Mouse (Mus musculus): ENCODE results near the gene Mapkapk2. TPM values are rescaled to one million over a fixed set of nuclear protein-coding genes. Genes with fewer than 3 reads are reported as not detected.

Gene Mapkapk2
- polyA plus RNA-seq, 1 experiment, result 1.3 TPM

DNA sequence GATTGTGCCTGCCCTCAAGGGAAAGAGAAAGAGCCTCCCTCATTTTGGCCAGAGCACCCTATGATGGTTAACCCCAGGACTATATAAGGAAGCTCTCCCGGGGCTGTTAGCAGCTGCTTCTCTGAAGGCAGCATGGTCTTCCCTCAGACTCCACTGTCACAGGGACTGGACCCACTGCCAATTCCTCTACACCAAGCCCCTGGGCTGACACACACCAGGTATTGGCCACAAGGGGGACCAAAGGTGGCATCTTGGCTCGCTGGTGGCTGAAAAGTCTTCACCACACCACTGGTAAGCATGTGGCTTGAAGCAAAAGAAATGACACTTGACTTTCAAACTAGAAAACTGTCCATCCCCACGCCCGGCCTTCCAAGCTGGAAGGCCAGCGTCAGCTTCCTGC, 47.0 kb downstream of the Mapkapk2 start:
- Histone ChIP-seq H3K9me3 (ENCODE audit: control insufficient read depth, low read length) (no peaks in the 10 kb centered on the region), H3K36me3 (ENCODE audit: control insufficient read depth) (peaks cover 20% of the 10 kb centered on the region), H3K4me3 (replicated peaks) (no peak overlapping the region), H3K27me3 (ENCODE audit: control insufficient read depth) (no peaks in the 10 kb centered on the region), H3K4me1 (ENCODE audit: control insufficient read depth) (no peaks in the 10 kb centered on the region)
- TF ChIP-seq GATA1 (IDR thresholded peaks at IDR 0.05; ENCODE audit: low read length), result no peak
- TF ChIP-seq TAL1 (IDR thresholded peaks at IDR 0.05; ENCODE audit: low read length), result no peak

DNA sequence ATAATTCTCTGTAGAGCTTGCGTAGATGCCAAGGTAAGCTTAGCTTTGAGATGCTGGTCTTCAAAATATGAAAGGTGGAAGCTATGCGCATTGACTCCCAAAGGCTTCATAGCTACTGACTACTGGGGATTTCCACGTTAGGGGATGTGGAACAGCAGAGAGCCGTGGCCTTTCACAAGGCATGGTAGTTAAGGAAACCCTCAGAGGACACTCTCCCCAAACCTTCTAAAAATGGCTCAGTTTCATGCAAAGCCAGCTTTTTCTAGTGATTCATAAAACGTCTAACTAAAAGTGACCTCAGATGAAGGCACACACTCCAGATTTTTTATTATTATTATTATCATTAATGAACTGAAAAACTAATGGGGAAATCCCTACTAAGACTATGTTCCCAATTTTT, 47.6 kb downstream of the Mapkapk2 start:
- H3K27me3 ChIP-seq (ENCODE audit: control insufficient read depth), result no peaks in the 10 kb centered on the region
- H3K4me3 ChIP-seq (replicated peaks), result no peak overlapping the region
- TF ChIP-seq GATA1 (IDR thresholded peaks at IDR 0.05; ENCODE audit: low read length), result no peak
- no peak for TF ChIP-seq TAL1 (IDR thresholded peaks at IDR 0.05; ENCODE audit: low read length)
- H3K4me1 ChIP-seq (ENCODE audit: control insufficient read depth), result no peaks in the 10 kb centered on the region
- no peaks in the 10 kb centered on the region for H3K9me3 ChIP-seq (ENCODE audit: control insufficient read depth, low read length)
- peaks cover 14% of the 10 kb centered on the region for H3K36me3 ChIP-seq (ENCODE audit: control insufficient read depth)

DNA sequence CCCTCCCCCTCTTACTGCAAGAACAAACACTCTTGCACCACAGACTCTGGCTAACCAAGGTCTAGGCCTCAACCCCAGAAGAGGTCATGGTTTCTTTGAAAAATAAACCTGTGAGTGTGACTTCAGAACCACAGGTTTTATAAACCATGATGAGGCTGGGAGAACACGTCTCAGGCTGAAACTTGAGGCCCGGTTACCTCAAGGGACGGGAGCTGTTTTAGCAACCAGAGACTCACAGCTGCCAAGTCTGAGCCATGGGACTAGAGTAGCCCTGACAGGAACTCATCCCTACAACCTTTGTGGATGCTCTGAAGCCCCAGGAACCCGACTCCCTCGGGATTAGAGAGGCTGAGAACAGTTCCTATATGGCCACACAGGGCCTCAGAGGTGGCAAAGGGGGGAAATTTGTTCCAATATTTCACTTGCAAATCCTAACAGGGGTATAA, 48.2 kb downstream of the Mapkapk2 start:
- Histone ChIP-seq H3K27me3 (ENCODE audit: control insufficient read depth) (no peaks in the 10 kb centered on the region), H3K4me3 (replicated peaks) (no peak overlapping the region), H3K9me3 (ENCODE audit: control insufficient read depth, low read length) (no peaks in the 10 kb centered on the region), H3K36me3 (ENCODE audit: control insufficient read depth) (peaks cover 7% of the 10 kb centered on the region), H3K4me1 (ENCODE audit: control insufficient read depth) (no peaks in the 10 kb centered on the region)
- TF ChIP-seq GATA1 (IDR thresholded peaks at IDR 0.05; ENCODE audit: low read length), result no peak
- TF ChIP-seq TAL1 (IDR thresholded peaks at IDR 0.05; ENCODE audit: low read length), result no peak

DNA sequence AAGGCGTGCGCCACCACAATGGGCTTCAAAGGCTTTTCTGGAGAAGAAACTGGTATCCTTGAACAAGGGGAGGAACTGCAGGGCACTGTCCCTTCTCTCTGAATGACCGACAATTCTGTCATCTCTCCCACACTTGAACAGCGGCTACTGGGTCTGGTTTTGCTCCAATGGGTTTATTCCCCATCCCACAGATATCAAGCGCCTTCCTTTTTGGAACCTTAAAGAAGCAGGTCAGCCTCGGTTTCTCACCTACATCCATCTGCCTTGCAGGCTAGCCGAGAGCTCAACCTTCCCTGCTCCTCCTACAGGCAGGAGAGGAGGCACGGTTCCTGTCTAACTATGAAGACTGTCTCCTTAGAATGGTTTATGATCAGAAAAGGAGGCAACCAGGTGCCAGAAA, 48.7 kb downstream of the Mapkapk2 start:
- no peaks in the 10 kb centered on the region for H3K4me1 ChIP-seq (ENCODE audit: control insufficient read depth)
- H3K27me3 ChIP-seq (ENCODE audit: control insufficient read depth), result no peaks in the 10 kb centered on the region
- H3K4me3 ChIP-seq (replicated peaks), result no peak overlapping the region
- H3K36me3 ChIP-seq (ENCODE audit: control insufficient read depth), result peaks cover 3% of the 10 kb centered on the region; the same call in 1 of the 2 replicates
- no peak for TF ChIP-seq TAL1 (IDR thresholded peaks at IDR 0.05; ENCODE audit: low read length)
- TF ChIP-seq GATA1 (IDR thresholded peaks at IDR 0.05; ENCODE audit: low read length), result no peak
- H3K9me3 ChIP-seq (ENCODE audit: control insufficient read depth, low read length), result no peaks in the 10 kb centered on the region

DNA sequence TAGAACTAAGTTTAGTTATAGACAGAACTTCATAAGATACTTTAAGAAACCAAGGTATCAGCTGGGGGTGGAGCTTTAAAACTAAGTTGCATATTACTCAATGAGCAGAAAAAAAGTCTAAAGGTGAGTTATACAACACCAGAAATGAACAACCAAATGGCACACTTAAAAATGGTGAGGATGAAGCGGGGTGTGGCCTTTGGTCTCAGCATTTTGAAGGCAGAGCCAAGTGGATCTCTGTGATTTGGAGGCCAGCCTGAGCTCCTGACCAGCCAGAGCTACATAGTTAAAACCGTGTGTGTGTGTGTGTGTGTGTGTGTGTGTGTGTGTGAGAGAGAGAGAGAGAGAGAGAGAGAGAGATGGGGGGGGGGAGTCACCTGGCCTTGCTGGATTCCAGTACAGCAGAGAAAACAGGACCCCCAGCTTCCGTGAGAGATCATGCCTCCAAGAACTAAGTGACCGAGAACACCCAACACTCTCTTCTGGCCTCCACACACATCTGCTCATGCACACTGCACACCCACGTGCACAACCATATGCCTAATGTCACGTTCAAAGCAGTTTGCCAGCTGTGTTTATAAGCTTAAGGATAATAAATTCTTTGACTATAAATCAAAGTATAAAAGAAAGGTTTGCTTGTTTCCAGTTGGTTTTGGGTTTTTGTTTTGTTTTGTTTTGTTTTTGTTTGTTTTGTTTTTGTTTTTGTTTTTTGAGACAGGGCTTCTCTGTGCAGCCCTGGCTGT, 49.3 kb downstream of the Mapkapk2 start:
- Histone ChIP-seq H3K9me3 (ENCODE audit: control insufficient read depth, low read length) (no peaks in the 10 kb centered on the region), H3K4me3 (replicated peaks) (no peak overlapping the region), H3K27me3 (ENCODE audit: control insufficient read depth) (no peaks in the 10 kb centered on the region), H3K36me3 (ENCODE audit: control insufficient read depth) (no peaks in the 10 kb centered on the region; the same call in 1 of the 2 replicates), H3K4me1 (ENCODE audit: control insufficient read depth) (no peaks in the 10 kb centered on the region)
- TF ChIP-seq TAL1 (IDR thresholded peaks at IDR 0.05; ENCODE audit: low read length), result no peak

DNA sequence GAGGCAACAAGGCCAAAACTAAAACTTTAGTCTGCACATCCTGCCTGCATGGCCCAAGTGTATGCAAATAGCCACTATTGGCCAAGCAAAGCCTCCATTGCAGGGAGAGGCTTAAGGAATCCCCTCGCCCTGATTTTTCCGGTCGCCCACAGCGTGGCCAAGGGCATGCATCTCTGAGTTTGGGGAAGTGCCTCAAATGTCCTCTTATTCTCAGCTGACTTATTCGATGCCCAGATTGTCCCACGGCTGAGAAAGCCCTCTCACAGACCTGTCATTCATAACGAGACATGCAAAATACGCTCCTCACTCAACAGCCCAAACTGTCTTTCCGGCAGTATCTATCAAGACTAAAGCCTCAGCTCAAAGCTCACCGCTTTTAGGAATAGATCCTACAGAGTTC, 51.0 kb downstream of the Mapkapk2 start:
- Histone ChIP-seq H3K4me1 (ENCODE audit: control insufficient read depth) (no peaks in the 10 kb centered on the region), H3K4me3 (replicated peaks) (no peak overlapping the region), H3K36me3 (ENCODE audit: control insufficient read depth) (no peaks in the 10 kb centered on the region), H3K9me3 (ENCODE audit: control insufficient read depth, low read length) (no peaks in the 10 kb centered on the region), H3K27me3 (ENCODE audit: control insufficient read depth) (no peaks in the 10 kb centered on the region)
- TF ChIP-seq GATA1 (IDR thresholded peaks at IDR 0.05; ENCODE audit: low read length), result no peak
- TF ChIP-seq TAL1 (IDR thresholded peaks at IDR 0.05; ENCODE audit: low read length), result no peak

DNA sequence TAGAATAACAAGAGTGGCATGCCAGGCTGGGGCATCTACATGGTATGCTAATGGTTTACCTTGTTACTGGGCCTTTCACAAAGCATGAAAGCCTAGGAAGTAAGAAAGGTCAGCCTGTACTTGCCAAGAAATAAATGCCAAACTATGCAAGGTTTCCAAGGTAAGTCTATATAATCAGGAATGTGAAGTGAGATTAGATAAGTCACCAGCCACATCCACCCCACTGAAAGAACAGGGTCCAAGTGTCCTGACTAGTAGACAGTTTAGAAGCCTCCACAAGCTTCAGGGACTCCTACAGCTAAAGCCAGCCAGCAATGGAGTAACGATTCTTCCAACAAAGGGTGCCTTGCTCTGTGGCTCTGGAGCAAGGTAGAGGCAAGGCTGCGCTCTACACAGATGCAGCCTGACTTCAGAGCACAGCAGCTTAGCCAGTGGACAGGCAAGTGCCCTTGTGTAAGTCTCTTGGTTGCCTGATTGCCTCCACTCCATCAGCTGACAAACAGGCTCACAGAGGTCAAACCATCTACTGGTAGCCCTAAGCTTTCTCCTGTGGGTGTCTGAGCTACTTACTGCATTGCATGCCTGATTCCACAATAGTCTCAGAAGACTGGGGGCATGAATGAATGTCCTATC, 51.8 kb downstream of the Mapkapk2 start:
- H3K9me3 ChIP-seq (ENCODE audit: control insufficient read depth, low read length), result no peaks in the 10 kb centered on the region
- no peaks in the 10 kb centered on the region for H3K27me3 ChIP-seq (ENCODE audit: control insufficient read depth)
- no peaks in the 10 kb centered on the region for H3K4me1 ChIP-seq (ENCODE audit: control insufficient read depth)
- no peaks in the 10 kb centered on the region for H3K36me3 ChIP-seq (ENCODE audit: control insufficient read depth)
- TF ChIP-seq GATA1 (IDR thresholded peaks at IDR 0.05; ENCODE audit: low read length), result no peak
- no peak for TF ChIP-seq TAL1 (IDR thresholded peaks at IDR 0.05; ENCODE audit: low read length)
- no peak overlapping the region for H3K4me3 ChIP-seq (replicated peaks)

DNA sequence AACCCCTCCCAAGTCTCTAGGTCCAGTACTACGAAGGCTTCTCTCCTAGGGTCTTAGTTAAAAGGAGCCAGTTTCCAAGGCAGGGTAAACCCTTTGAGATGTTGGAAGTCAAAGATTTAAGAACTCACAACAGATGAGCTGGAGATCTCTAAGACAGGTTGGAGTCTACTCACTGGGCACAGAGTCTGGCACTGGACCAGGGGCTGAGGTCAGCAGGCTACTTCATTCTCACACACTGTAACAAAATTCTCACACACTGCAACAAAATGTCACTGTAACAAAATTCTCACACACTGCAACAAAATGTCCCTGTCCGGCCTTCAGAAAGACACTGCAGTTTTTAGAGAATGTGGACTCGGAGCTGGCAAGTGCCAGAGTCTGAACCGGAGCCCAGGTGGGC, 54.0 kb downstream of the Mapkapk2 start:
- Histone ChIP-seq H3K4me3 (replicated peaks) (no peak overlapping the region), H3K9me3 (ENCODE audit: control insufficient read depth, low read length) (no peaks in the 10 kb centered on the region), H3K4me1 (ENCODE audit: control insufficient read depth) (no peaks in the 10 kb centered on the region), H3K27me3 (ENCODE audit: control insufficient read depth) (no peaks in the 10 kb centered on the region), H3K36me3 (ENCODE audit: control insufficient read depth) (no peaks in the 10 kb centered on the region)
- TF ChIP-seq TAL1 (IDR thresholded peaks at IDR 0.05; ENCODE audit: low read length), result no peak
- TF ChIP-seq GATA1 (IDR thresholded peaks at IDR 0.05; ENCODE audit: low read length), result no peak

DNA sequence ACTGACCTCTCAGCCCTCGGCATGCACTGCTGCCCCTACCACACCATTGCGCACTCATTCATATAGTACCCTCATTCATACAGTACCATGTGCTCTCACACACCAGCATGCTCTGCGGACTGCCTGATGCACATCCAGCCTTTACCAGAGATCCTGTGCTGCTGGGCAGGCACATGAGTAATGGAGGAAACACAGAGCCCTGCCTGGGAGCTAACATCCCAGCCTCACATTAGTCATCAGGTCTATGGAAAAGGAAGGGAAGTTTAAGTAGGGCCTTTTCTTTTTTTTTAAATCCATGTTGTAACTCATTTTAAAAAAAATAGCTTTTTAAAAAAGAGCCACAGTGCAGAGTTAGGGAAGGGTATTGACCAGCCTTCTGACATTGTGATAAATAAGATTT, 54.9 kb downstream of the Mapkapk2 start:
- Histone ChIP-seq H3K27me3 (ENCODE audit: control insufficient read depth) (no peaks in the 10 kb centered on the region), H3K4me1 (ENCODE audit: control insufficient read depth) (no peaks in the 10 kb centered on the region), H3K36me3 (ENCODE audit: control insufficient read depth) (no peaks in the 10 kb centered on the region), H3K4me3 (replicated peaks) (no peak overlapping the region), H3K9me3 (ENCODE audit: control insufficient read depth, low read length) (no peaks in the 10 kb centered on the region)
- TF ChIP-seq GATA1 (IDR thresholded peaks at IDR 0.05; ENCODE audit: low read length) (no peak), TAL1 (IDR thresholded peaks at IDR 0.05; ENCODE audit: low read length) (no peak)
